Mouse (Mus musculus) kidney, embryonic 14.5 days (tissue): Measurements from ENCODE around the gene Ldhd. TPM values are rescaled to one million over a fixed set of nuclear protein-coding genes. Genes with fewer than 3 reads are reported as not detected.

Experiments used
- ATAC-seq: fragments of 200-750 bp; cut with Nextera tagmentation; 2 replicates; pipeline ENCODE4 v1.8.0; 2017; ENCODE audit warnings: moderate number of reproducible peaks, mild to moderate bottlenecking, moderate TSS enrichment, moderate library complexity; ENCODE audit not compliant: low FRiP score, low TSS enrichment
- H3K27ac ChIP-seq: fragments of 300-500 bp; sonication (generic); 2 replicates; pipeline ENCODE4 v1.5.1; 2014; ENCODE audit warnings: low read depth, mild to moderate bottlenecking, low read length, moderate library complexity, mixed read lengths
- H3K27me3 ChIP-seq: fragments of 300-500 bp; sonication (generic); 2 replicates; pipeline ENCODE4 v1.6.1; 2014; ENCODE audit warnings: mild to moderate bottlenecking, low read length; ENCODE audit not compliant: control insufficient read depth, insufficient read depth
- H3K36me3 ChIP-seq: fragments of 300-500 bp; sonication (generic); 2 replicates; pipeline ENCODE4 v1.6.1; 2014; ENCODE audit warnings: low read length, mixed read lengths; ENCODE audit not compliant: control insufficient read depth, insufficient read depth
- H3K4me1 ChIP-seq: fragments of 300-500 bp; sonication (generic); 2 replicates; pipeline ENCODE4 v1.6.1; 2014; ENCODE audit warnings: low read length, mixed read lengths; ENCODE audit not compliant: control insufficient read depth, insufficient read depth
- H3K4me2 ChIP-seq: fragments of 300-500 bp; sonication (generic); replicated peaks from 2 replicates; pipeline ENCODE4 v1.6.1; 2014; ENCODE audit warnings: low read depth, mild to moderate bottlenecking, low read length
- H3K4me3 ChIP-seq: fragments of 300-500 bp; sonication (generic); 2 replicates; pipeline ENCODE4 v1.5.1; 2014; ENCODE audit warnings: mild to moderate bottlenecking, low read length
- H3K9ac ChIP-seq: fragments of 300-500 bp; sonication (generic); 2 replicates; pipeline ENCODE4 v1.6.1; 2014; ENCODE audit warnings: low read depth, mild to moderate bottlenecking, low read length, moderate library complexity
- H3K9me3 ChIP-seq: fragments of 300-500 bp; sonication (generic); 2 replicates; pipeline ENCODE4 v1.6.1; 2016; ENCODE audit warnings: low read length; ENCODE audit not compliant: control insufficient read depth
- WGBS: fragments of 180-500 bp; shearing (Covaris S2); extraction: QIAGEN DNeasy Blood & Tissue Kit; methylation state at CpG from one replicate; pipeline ENCODE4 v1.1.7; 2014; 5-methylcytosine and 5-hydroxymethylcytosine counted together
- polyA plus RNA-seq: library from polyadenylated mRNA; unstranded; fragments of >200 nt; fragmentation: Nextera tagmentation; extraction: Ambion mirVana; gene quantifications from 2 replicates; pipeline ENCODE4 v1.2.1, GENCODE M21; 2014

Gene Ldhd
- polyA plus RNA-seq, 1 experiment from 2014 or later, result 0.99 TPM

DNA sequence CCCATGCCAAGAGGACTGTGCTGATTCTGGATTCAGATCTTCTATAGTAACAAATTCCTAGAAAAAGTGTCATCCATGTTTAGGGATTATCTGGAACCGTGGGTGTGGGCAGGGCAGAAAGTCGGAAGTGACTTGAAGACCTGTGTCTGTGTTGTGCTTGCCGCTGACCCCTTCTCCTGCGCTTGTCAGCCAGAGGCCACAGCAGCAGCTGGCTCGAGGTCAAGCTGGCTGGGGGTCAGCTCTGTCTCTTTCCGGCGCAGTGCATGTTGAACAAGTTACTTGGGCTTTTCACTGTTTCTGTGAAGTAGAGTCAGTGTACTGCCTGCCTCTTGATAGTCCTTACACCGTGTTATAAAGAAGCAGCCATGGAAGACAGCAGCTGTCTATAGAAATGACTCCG lies 23.2 kb downstream of the Ldhd start:
- 0 out of 2 replicates have a peak, but pooled peaks cover 9% of the 10 kb centered on the region for H3K4me1 ChIP-seq
- no peaks in the 10 kb centered on the region for H3K27me3 ChIP-seq
- ATAC-seq, result no peak
- H3K27ac ChIP-seq, result no peak overlapping the region
- H3K4me3 ChIP-seq, result no peak overlapping the region
- 79% methylated on average over 9 of the region's 9 CpGs for WGBS
- peaks cover 5% of the 10 kb centered on the region; the same call in 1 of the 2 replicates for H3K36me3 ChIP-seq
- no peak overlapping the region for H3K9ac ChIP-seq
- no peaks in the 10 kb centered on the region for H3K9me3 ChIP-seq
- no peak overlapping the region for H3K4me2 ChIP-seq

DNA sequence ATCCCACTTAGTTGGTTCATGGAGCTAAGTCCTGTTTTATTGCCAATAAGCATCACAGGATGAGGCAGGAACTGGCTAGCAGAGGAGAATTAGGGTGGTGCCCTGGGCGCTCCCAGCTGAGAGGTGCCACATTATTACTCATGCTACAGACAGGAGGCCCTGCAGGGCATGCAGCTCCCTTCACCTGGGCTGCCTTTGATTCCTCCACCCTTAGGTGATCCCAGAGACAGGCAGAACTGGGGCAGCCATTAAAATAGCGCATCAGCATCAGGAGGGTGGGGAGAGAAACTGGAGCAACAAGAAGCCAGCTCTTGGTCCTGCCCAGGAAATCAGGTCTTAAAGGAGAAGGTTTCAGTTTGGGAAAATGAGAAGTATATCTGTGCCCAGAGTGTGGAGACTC lies 25.2 kb downstream of the Ldhd start:
- H3K4me3 ChIP-seq, result no peak overlapping the region
- 91% methylated on average over 2 of the region's 2 CpGs for WGBS
- ATAC-seq, result no peak

DNA sequence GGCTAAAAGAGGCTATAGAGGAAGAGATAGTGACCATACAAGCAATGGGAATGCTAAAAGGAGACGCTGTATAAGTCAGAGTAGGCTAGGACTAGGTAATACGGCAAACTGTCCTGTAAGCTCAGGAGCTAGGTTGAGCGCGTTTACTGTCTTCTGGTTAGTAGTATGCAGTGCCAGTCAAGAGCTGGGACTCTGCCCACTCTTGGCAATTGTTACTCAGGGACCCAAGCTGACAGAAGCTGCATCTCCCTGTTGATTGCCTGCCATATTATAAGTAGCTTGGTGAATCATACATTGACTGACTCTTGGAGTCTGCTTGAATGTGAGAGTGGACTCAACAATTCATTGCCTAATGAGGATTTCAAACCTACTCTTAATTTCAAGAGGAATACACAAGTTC lies 28.1 kb downstream of the Ldhd start:
- H3K4me1 ChIP-seq, result peaks cover 18% of the 10 kb centered on the region
- no peak for ATAC-seq
- no peaks in the 10 kb centered on the region; the same call in 1 of the 2 replicates for H3K36me3 ChIP-seq
- H3K27ac ChIP-seq, result no peak overlapping the region
- H3K4me3 ChIP-seq, result no peak overlapping the region
- H3K4me2 ChIP-seq, result no peak overlapping the region
- no peak overlapping the region for H3K9ac ChIP-seq
- WGBS, result 94% methylated on average over 4 of the region's 4 CpGs
- no peaks in the 10 kb centered on the region for H3K9me3 ChIP-seq
- H3K27me3 ChIP-seq, result no peaks in the 10 kb centered on the region

More for the DNA sequence above, 25.2 kb downstream of the Ldhd start:
- 0 out of 2 replicates have a peak, but pooled peaks cover 9% of the 10 kb centered on the region for H3K4me1 ChIP-seq
- no peak overlapping the region for H3K27ac ChIP-seq
- no peak overlapping the region for H3K9ac ChIP-seq
- no peaks in the 10 kb centered on the region for H3K27me3 ChIP-seq
- peaks cover 5% of the 10 kb centered on the region; the same call in 1 of the 2 replicates for H3K36me3 ChIP-seq
- no peaks in the 10 kb centered on the region for H3K9me3 ChIP-seq
- no peak overlapping the region for H3K4me2 ChIP-seq

DNA sequence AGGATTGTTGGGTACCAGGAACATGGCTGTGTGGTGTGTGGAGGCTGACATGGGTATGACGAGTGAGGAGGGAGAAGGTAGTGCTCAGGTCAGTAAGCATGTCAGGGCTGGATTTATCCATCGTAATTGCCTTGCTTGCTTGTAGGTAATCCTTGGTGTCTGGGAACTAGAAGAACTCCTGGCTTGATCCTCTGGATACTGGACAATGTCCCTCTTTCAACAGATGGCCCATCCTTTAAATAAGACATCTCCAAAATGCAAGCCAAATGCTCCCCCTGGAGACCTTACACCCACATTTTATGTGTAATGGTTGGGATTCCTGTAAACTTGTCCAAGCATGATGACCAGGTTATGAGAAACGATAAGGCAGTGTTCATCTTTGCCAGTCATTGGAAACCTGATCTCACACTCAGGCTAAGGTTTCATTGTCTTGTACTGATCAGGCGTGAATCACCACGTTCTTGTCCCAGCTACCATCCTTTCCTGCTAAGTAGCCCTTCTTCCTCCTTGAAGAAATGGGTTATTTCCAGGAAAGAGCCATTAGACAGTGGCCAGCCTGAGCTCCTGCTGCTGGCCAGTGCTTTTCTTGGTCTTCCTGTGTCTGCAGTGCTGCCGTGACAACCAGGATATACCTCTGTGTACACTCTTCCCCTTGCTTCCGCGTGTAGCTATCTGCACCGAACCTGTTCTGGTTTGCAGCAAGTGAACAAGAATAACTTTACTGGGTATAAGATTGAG lies 30.3 kb downstream of the Ldhd start:
- H3K9ac ChIP-seq, result no peak overlapping the region
- ATAC-seq, result no peak
- H3K27ac ChIP-seq, result no peak overlapping the region
- H3K4me3 ChIP-seq, result no peak overlapping the region
- H3K9me3 ChIP-seq, result no peaks in the 10 kb centered on the region
- WGBS, result 65% methylated on average over 9 of the region's 9 CpGs
- no peak overlapping the region for H3K4me2 ChIP-seq
- peaks cover 27% of the 10 kb centered on the region for H3K4me1 ChIP-seq
- H3K27me3 ChIP-seq, result no peaks in the 10 kb centered on the region
- no peaks in the 10 kb centered on the region; the same call in 1 of the 2 replicates for H3K36me3 ChIP-seq

DNA sequence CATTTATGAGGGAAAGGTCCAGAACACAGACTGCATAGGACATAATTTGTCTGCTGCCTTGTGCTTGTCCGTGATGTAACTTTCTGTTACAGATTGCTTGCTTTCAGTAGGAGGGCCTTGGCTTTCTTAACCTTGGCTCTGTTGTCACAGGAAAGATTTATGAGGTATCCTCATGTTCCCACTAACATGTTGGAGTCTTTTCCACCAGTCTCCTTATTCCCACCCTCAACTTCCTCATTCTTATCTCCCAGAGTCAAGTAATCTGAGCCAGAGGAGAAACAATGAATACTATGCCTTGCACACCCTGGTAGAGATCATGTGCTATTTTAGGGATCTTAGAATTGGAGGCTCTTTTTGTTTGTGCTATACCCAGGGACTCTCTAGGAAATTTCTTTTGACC lies 32.9 kb downstream of the Ldhd start:
- H3K9me3 ChIP-seq, result no peaks in the 10 kb centered on the region
- H3K4me3 ChIP-seq, result no peak overlapping the region
- H3K36me3 ChIP-seq, result no peaks in the 10 kb centered on the region; the same call in 1 of the 2 replicates
- H3K4me2 ChIP-seq, result no peak overlapping the region
- H3K27me3 ChIP-seq, result no peaks in the 10 kb centered on the region
- ATAC-seq, result peak; percentile 74
- peaks cover 32% of the 10 kb centered on the region for H3K4me1 ChIP-seq
- H3K27ac ChIP-seq, result peak overlapping the region; percentile 71; the same call in 1 of the 2 replicates
- WGBS, result 8% methylated on average over 1 of the region's 1 CpGs
- H3K9ac ChIP-seq, result no peak overlapping the region; the same call in 1 of the 2 replicates

DNA sequence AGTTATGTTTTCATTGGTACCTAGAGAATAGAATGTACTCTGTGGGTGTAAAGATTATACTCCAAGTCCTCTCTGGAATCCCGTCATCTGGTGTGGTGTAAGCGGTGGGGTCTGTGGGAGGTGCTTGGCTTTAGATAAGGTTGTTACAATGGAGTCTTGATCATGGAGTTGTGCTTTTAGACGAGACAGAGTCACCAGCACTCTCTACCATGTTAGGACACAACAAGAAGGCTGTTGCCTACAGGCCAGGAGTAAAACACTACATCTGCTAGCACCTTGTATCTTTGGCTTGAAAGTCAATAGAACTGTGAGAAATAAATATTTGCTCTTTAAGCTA lies 33.7 kb downstream of the Ldhd start:
- Histone ChIP-seq H3K27me3 (no peaks in the 10 kb centered on the region), H3K4me1 (peaks cover 32% of the 10 kb centered on the region), H3K4me3 (no peak overlapping the region), H3K27ac (peak overlapping the region; percentile 71; the same call in 1 of the 2 replicates), H3K9me3 (no peaks in the 10 kb centered on the region), H3K36me3 (no peaks in the 10 kb centered on the region), H3K9ac (no peak overlapping the region), H3K4me2 (no peak overlapping the region)
- WGBS, result 41% methylated on average over 3 of the region's 3 CpGs
- no peak for ATAC-seq

DNA sequence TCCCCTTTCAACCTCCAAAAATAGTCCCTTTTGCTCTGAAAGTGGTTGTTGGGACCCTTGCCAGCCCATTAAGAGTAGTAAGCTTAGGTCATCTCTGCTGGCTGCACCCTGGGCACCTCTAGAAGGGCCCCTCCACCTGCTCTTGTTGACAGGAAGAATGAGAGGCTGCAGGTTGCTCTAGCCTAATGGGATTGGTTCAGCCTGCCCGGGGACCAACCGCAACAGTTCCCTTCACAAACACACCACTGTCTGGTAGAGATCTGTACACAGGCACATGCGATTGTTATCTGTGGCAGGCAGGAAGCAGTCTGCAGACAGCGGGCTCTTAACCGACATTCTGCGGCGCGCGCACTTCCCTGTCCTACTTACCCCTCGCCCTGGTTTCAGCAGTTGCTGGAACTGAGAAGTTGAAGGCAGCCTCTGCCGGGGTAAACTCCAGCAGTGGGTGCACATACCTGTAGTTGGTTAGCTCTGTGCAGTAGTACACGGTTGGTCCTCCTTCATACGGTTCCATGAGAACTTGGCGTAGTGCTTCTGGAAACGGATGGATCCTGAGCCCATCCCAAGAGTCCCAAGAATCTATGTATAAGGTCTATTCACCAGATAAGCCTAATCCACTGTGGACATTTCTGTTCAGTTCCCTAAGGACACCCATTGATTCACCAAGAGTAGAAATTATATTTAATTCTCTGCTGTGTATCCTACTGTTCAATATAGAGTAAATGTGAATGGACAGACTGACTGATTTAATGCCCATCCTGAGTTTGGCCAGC lies 34.3 kb downstream of the Ldhd start:
- Histone ChIP-seq H3K9ac (no peak overlapping the region), H3K27me3 (no peaks in the 10 kb centered on the region), H3K27ac (no peak overlapping the region; the same call in 1 of the 2 replicates), H3K9me3 (no peaks in the 10 kb centered on the region), H3K4me2 (no peak overlapping the region), H3K4me1 (peaks cover 32% of the 10 kb centered on the region), H3K4me3 (no peak overlapping the region), H3K36me3 (no peaks in the 10 kb centered on the region)
- ATAC-seq, result 0 out of 2 replicates have a peak, but pooled peaks have one; percentile 54
- WGBS, result 81% methylated on average over 15 of the region's 15 CpGs

DNA sequence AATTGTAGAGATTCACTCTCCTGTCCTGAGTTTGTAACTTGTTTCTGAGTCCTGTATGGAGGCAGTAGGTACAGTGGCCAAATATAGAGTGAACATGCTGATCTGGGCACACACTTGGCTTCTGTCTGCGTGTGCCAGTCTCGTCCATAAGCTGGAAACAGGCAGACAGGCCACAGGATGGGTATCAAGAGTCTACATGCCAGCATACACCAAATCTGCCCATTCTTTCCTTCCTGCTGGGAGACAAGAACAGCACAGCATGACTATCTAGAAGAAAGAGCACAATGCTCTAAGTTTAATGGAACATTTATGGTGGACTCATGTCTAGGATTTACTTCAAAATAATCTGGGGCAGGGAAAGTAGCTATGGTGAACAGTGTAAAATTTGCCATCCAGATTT lies 35.2 kb downstream of the Ldhd start:
- Histone ChIP-seq H3K4me3 (no peak overlapping the region), H3K27me3 (no peaks in the 10 kb centered on the region), H3K4me1 (peaks cover 32% of the 10 kb centered on the region), H3K27ac (no peak overlapping the region; the same call in 1 of the 2 replicates), H3K36me3 (no peaks in the 10 kb centered on the region), H3K9me3 (no peaks in the 10 kb centered on the region), H3K4me2 (no peak overlapping the region), H3K9ac (no peak overlapping the region)
- 95% methylated on average over 2 of the region's 2 CpGs for WGBS
- no peak for ATAC-seq
